Mouse (Mus musculus): ENCODE data around the gene Sfxn5.

DNA sequence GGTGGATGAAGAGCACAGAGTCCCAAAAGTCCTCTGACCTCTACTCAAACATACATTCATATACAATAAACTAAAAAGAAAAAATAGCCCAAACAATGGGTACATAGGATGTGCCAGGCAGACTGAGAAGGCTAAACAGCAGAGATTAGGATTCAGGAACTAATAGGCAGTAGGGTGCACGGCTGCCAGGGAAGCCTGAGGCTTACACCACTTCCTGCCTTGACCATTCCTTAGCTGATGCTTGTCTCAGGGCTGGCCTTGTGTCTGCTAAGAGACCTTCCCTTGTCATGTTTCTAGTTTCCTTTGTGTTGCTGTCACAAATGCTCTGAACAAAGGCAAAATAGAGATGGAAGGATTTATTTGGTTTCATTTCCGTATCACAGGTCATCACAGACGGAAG, 26.8 kb downstream of the Sfxn5 start:
- no peak for TF ChIP-seq CTCF (IDR thresholded peaks at IDR 0.05; ENCODE audit: low read depth)
- TF ChIP-seq EP300 (IDR thresholded peaks at IDR 0.05; ENCODE audit: low read depth), result no peak
